Mouse (Mus musculus): ENCODE measurements at regions not wholly inside any gene's neighbourhood (a gene's known extent, or its start where the extent isn't known, plus 50 kb on each side); places are given as distances from the start of the nearest gene placed in this dataset.

GRCm38 (mm10) chr4:23567827-23568226 lies 928.4 kb upstream of the Mms22l start:
- no peak overlapping the region for H3K4me2 ChIP-seq
- no peaks in the 10 kb centered on the region for H3K27me3 ChIP-seq (ENCODE audit: insufficient read depth, low read length)
- DNase-seq (no peak), ATAC-seq (ENCODE audit: insufficient read depth) (no peak)
- H3K36me3 ChIP-seq (ENCODE audit: insufficient read depth) = no peaks in the 10 kb centered on the region
- no peak overlapping the region for H3K4me3 ChIP-seq (ENCODE audit: low read depth, low read length)
- WGBS = 43% methylated on average over 1 of the region's 1 CpGs
- peak; percentile 28 for TF ChIP-seq CTCF (IDR thresholded peaks at IDR 0.05; ENCODE audit: low read depth)
- no peaks in the 10 kb centered on the region for H3K4me1 ChIP-seq (ENCODE audit: insufficient read depth)
- H3K9ac ChIP-seq = no peak overlapping the region
- H3K9me3 ChIP-seq (ENCODE audit: low read depth, low read length) = no peaks in the 10 kb centered on the region
- H3K27ac ChIP-seq (ENCODE audit: low read depth) = no peak overlapping the region

GRCm38 (mm10) chr4:23573013-23573412 lies 923.2 kb upstream of the Mms22l start:
- TF ChIP-seq CTCF (IDR thresholded peaks at IDR 0.05; ENCODE audit: low read depth) = no peak
- no peak overlapping the region for H3K9ac ChIP-seq
- H3K36me3 ChIP-seq (ENCODE audit: insufficient read depth) = no peaks in the 10 kb centered on the region
- no peaks in the 10 kb centered on the region for H3K9me3 ChIP-seq (ENCODE audit: low read depth, low read length)
- no peaks in the 10 kb centered on the region for H3K4me1 ChIP-seq (ENCODE audit: insufficient read depth)
- H3K27ac ChIP-seq (ENCODE audit: low read depth) = no peak overlapping the region
- no peak overlapping the region for H3K4me3 ChIP-seq (ENCODE audit: low read depth, low read length)
- DNase-seq (no peak), ATAC-seq (ENCODE audit: insufficient read depth) (no peak)
- H3K4me2 ChIP-seq = no peak overlapping the region
- H3K27me3 ChIP-seq (ENCODE audit: insufficient read depth, low read length) = no peaks in the 10 kb centered on the region

GRCm38 (mm10) chr4:23587412-23587811 lies 908.8 kb upstream of the Mms22l start:
- Histone ChIP-seq H3K27ac (ENCODE audit: low read depth) (no peak overlapping the region), H3K9ac (no peak overlapping the region), H3K4me3 (ENCODE audit: low read depth, low read length) (no peak overlapping the region), H3K4me2 (no peak overlapping the region), H3K4me1 (ENCODE audit: insufficient read depth) (no peaks in the 10 kb centered on the region), H3K27me3 (ENCODE audit: insufficient read depth, low read length) (no peaks in the 10 kb centered on the region), H3K36me3 (ENCODE audit: insufficient read depth) (no peaks in the 10 kb centered on the region), H3K9me3 (ENCODE audit: low read depth, low read length) (no peaks in the 10 kb centered on the region)
- DNase-seq = no peak
- 21% methylated on average over 2 of the region's 2 CpGs for WGBS
- TF ChIP-seq CTCF (IDR thresholded peaks at IDR 0.05; ENCODE audit: low read depth) = no peak
- ATAC-seq (ENCODE audit: insufficient read depth) = no peak

- H3K27ac ChIP-seq (ENCODE audit: low read depth) = no peak overlapping the region
- H3K4me2 ChIP-seq = no peak overlapping the region
- no peak for DNase-seq
- no peak overlapping the region for H3K4me3 ChIP-seq (ENCODE audit: low read depth, low read length)
- H3K9ac ChIP-seq = no peak overlapping the region
- WGBS = 55% methylated on average over 3 of the region's 3 CpGs
- H3K27me3 ChIP-seq (ENCODE audit: insufficient read depth, low read length) = no peaks in the 10 kb centered on the region
- no peak for ATAC-seq (ENCODE audit: insufficient read depth)
- no peak for TF ChIP-seq CTCF (IDR thresholded peaks at IDR 0.05; ENCODE audit: low read depth)
- H3K9me3 ChIP-seq (ENCODE audit: low read depth, low read length) = no peaks in the 10 kb centered on the region
- no peaks in the 10 kb centered on the region for H3K36me3 ChIP-seq (ENCODE audit: insufficient read depth)
- H3K4me1 ChIP-seq (ENCODE audit: insufficient read depth) = no peaks in the 10 kb centered on the region
Measured at GRCm38 (mm10) chr4:23590883-23591282, 905.4 kb upstream of the Mms22l start.

- Histone ChIP-seq H3K9ac (no peak overlapping the region), H3K4me1 (ENCODE audit: insufficient read depth) (no peaks in the 10 kb centered on the region), H3K4me3 (ENCODE audit: low read depth, low read length) (no peak overlapping the region), H3K9me3 (ENCODE audit: low read depth, low read length) (no peaks in the 10 kb centered on the region), H3K27me3 (ENCODE audit: insufficient read depth, low read length) (no peaks in the 10 kb centered on the region), H3K36me3 (ENCODE audit: insufficient read depth) (no peaks in the 10 kb centered on the region), H3K4me2 (no peak overlapping the region), H3K27ac (ENCODE audit: low read depth) (no peak overlapping the region)
- 69% methylated on average over 2 of the region's 2 CpGs for WGBS
- ATAC-seq (ENCODE audit: insufficient read depth) = no peak
- no peak for TF ChIP-seq CTCF (IDR thresholded peaks at IDR 0.05; ENCODE audit: low read depth)
- DNase-seq = no peak
Measured at GRCm38 (mm10) chr4:23591593-23591992, 904.7 kb upstream of the Mms22l start.

- Histone ChIP-seq H3K4me3 (ENCODE audit: low read depth, low read length) (no peak overlapping the region), H3K36me3 (ENCODE audit: insufficient read depth) (no peaks in the 10 kb centered on the region), H3K4me1 (ENCODE audit: insufficient read depth) (no peaks in the 10 kb centered on the region), H3K27ac (ENCODE audit: low read depth) (no peak overlapping the region), H3K9ac (no peak overlapping the region), H3K27me3 (ENCODE audit: insufficient read depth, low read length) (no peaks in the 10 kb centered on the region), H3K9me3 (ENCODE audit: low read depth, low read length) (no peaks in the 10 kb centered on the region), H3K4me2 (no peak overlapping the region)
- TF ChIP-seq CTCF (IDR thresholded peaks at IDR 0.05; ENCODE audit: low read depth) = no peak
- ATAC-seq (ENCODE audit: insufficient read depth) (peak; percentile 66; the same call in 1 of the 2 replicates), DNase-seq (peak; percentile 54)
- WGBS = 57% methylated on average over 2 of the region's 2 CpGs
Measured at GRCm38 (mm10) chr4:23600070-23600469, 896.2 kb upstream of the Mms22l start.

- WGBS = 37% methylated on average over 13 of the region's 13 CpGs
- peak; percentile 13 for DNase-seq
- Histone ChIP-seq H3K4me1 (ENCODE audit: insufficient read depth) (no peaks in the 10 kb centered on the region), H3K9me3 (ENCODE audit: low read depth, low read length) (no peaks in the 10 kb centered on the region), H3K36me3 (ENCODE audit: insufficient read depth) (no peaks in the 10 kb centered on the region), H3K27me3 (ENCODE audit: insufficient read depth, low read length) (no peaks in the 10 kb centered on the region), H3K27ac (ENCODE audit: low read depth) (no peak overlapping the region), H3K9ac (no peak overlapping the region), H3K4me3 (ENCODE audit: low read depth, low read length) (no peak overlapping the region), H3K4me2 (no peak overlapping the region)
- no peak; the same call in 1 of the 2 replicates for ATAC-seq (ENCODE audit: insufficient read depth)
- no peak for TF ChIP-seq CTCF (IDR thresholded peaks at IDR 0.05; ENCODE audit: low read depth)
Measured at GRCm38 (mm10) chr4:23601426-23602293, 894.6 kb upstream of the Mms22l start.
